Mouse (Mus musculus) olfactory bulb, adult 2 months (tissue): ENCODE data around the gene C3.

Source experiments
- CTCF ChIP-seq: fragments of 200-500 bp; IDR thresholded peaks from 2 replicates; pipeline ENCODE4 v1.5.1; 2012; ENCODE audit warnings: low read depth, mild to moderate bottlenecking, low read length, moderate library complexity; ENCODE audit not compliant: insufficient read depth
- POLR2A ChIP-seq: fragments of 200-500 bp; IDR thresholded peaks from 2 replicates; pipeline ENCODE4 v1.6.1; 2012; ENCODE audit warnings: mild to moderate bottlenecking, low read depth, low read length, moderate library complexity; ENCODE audit not compliant: insufficient read depth

GRCm38 (mm10) chr17:57194771-57195170 is 33.2 kb downstream of the C3 start:
- TF ChIP-seq CTCF (no peak), POLR2A (no peak)
